17 mouse cellular contexts compared by ENCODE assay signal in the genomic region with DNA sequence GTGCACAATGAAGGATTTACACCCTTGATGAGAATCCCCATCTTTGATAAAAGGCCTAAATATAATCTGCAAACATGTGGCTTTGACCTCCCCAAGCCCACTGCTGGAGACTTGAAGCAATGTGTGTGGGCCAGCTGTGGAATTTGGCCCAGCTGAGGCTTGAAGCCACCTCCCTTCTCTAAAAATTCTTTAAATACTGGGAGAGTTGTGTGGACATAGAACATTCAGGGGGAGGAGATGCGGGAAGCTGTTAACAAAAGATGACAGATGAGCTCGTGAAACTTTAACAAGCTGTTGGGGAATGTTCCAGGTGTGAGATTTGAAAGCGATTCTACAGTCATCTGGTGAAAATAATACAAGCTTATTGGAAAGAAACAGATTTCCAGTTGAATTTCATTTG.
DNase-seq lines count a peak whose midpoint lies in the region; ATAC-seq and TF ChIP-seq lines count a peak whose summit lies in the region.
"Had no signal": no experiment of that assay in that cellular context is flagged by ENCODE, and none has a peak within 500 bp of the region (broad histone marks: within the 10 kb centered on the region; RNA-seq: fewer than 3 reads in every experiment).

No protein-coding gene starts in this region.

- ATAC-seq in hindbrain, embryonic 11.5 days (ENCODE audit: low FRiP score) = no peak
- ATAC-seq in hindbrain, embryonic 14.5 days (ENCODE audit: low FRiP score) = no peak
- peak; percentile 62 for ATAC-seq in lung, embryonic 16.5 days (ENCODE audit: low read depth)
- peak; percentile 81 for ATAC-seq in limb, embryonic 14.5 days (ENCODE audit: low FRiP score, low read depth)
- ATAC-seq: forebrain, embryonic 13.5 days; hindbrain, postnatal 0 days; midbrain, embryonic 15.5 days had no signal

- no peaks in the 10 kb centered on the region for H3K4me1 ChIP-seq in hindbrain, embryonic 11.5 days (replicated peaks; ENCODE audit: control insufficient read depth, insufficient read depth, low read length)
- H3K4me1 ChIP-seq in hindbrain, embryonic 14.5 days (replicated peaks; ENCODE audit: control insufficient read depth, insufficient read depth, low read length) = no peaks in the 10 kb centered on the region
- no peaks in the 10 kb centered on the region for H3K4me1 ChIP-seq in lung, embryonic 16.5 days (replicated peaks; ENCODE audit: control insufficient read depth, insufficient read depth, low read length)
- no peaks in the 10 kb centered on the region for H3K4me1 ChIP-seq in limb, embryonic 14.5 days (ENCODE audit: control insufficient read depth, insufficient read depth, low read length)
- no peaks in the 10 kb centered on the region for H3K4me1 ChIP-seq in forebrain, embryonic 10.5 days
- H3K4me1 ChIP-seq: embryonic facial prominence, embryonic 13.5 days; forebrain, embryonic 13.5 days; midbrain, embryonic 15.5 days had no signal

- WGBS in hindbrain, embryonic 11.5 days = 70% methylated on average over 3 of the region's 3 CpGs
- 64% methylated on average over 3 of the region's 3 CpGs for WGBS in hindbrain, embryonic 14.5 days
- WGBS in lung, embryonic 16.5 days = 22% methylated on average over 3 of the region's 3 CpGs
- 10% methylated on average over 3 of the region's 3 CpGs for WGBS in limb, embryonic 14.5 days
- 72% methylated on average over 3 of the region's 3 CpGs for WGBS in forebrain, embryonic 10.5 days

- DNase-seq in hindbrain, embryonic 11.5 days (ENCODE audit: low spot score) = peak; percentile 14
- DNase-seq in hindbrain, embryonic 14.5 days (ENCODE audit: low spot score) = no peak
- no peak for DNase-seq in lung, postnatal 14 days
- peak; percentile 46 for DNase-seq in embryo, embryonic 10.5 days (ENCODE audit: low spot score)
- peak; percentile 68 for DNase-seq in limb, embryonic 14.5 days (ENCODE audit: low spot score)
- DNase-seq in forebrain, embryonic 10.5 days (ENCODE audit: extremely low spot score, low spot score) = no peak
- DNase-seq in adrenal gland, postnatal 14 days = no peak
- DNase-seq: B cell, adult 2 months; cerebellum, adult 11-12 months; gastrocnemius, postnatal 36 days; layer of hippocampus, adult 9-11 months; thymus, postnatal 36 days had no signal

- TF ChIP-seq POLR2A in limb, embryonic 14.5 days (IDR thresholded peaks at IDR 0.05; ENCODE audit: borderline replicate concordance, extremely low read depth, insufficient read depth, insufficient read length) = no peak

- H3K4me3 ChIP-seq in hindbrain, embryonic 11.5 days (ENCODE audit: low read depth, low read length) = no peak overlapping the region
- no peak overlapping the region for H3K4me3 ChIP-seq in hindbrain, embryonic 14.5 days (replicated peaks; ENCODE audit: low read length)
- H3K4me3 ChIP-seq in lung, embryonic 16.5 days (ENCODE audit: low read length) = no peak overlapping the region
- H3K4me3 ChIP-seq in limb, embryonic 14.5 days (replicated peaks; ENCODE audit: low read length) = no peak overlapping the region
- no peak overlapping the region for H3K4me3 ChIP-seq in forebrain, embryonic 10.5 days
- H3K4me3 ChIP-seq: embryonic facial prominence, embryonic 13.5 days; forebrain, embryonic 13.5 days; midbrain, embryonic 15.5 days had no signal

- no peak overlapping the region for H3K4me2 ChIP-seq in hindbrain, embryonic 11.5 days (replicated peaks; ENCODE audit: low read depth, low read length)
- no peak overlapping the region for H3K4me2 ChIP-seq in hindbrain, embryonic 14.5 days (replicated peaks)
- no peak overlapping the region for H3K4me2 ChIP-seq in lung, embryonic 16.5 days (ENCODE audit: low read depth, low read length)
- no peak overlapping the region for H3K4me2 ChIP-seq in limb, embryonic 14.5 days (replicated peaks; ENCODE audit: low read depth, low read length, severe bottlenecking)
- H3K4me2 ChIP-seq: embryonic facial prominence, embryonic 13.5 days; forebrain, embryonic 13.5 days; midbrain, embryonic 15.5 days had no signal

- H3K36me3 ChIP-seq in hindbrain, embryonic 11.5 days (ENCODE audit: control insufficient read depth, insufficient read depth, low read length) = no peaks in the 10 kb centered on the region
- H3K36me3 ChIP-seq in hindbrain, embryonic 14.5 days (replicated peaks; ENCODE audit: control insufficient read depth, insufficient read depth) = no peaks in the 10 kb centered on the region
- H3K36me3 ChIP-seq in lung, embryonic 16.5 days (ENCODE audit: control insufficient read depth, insufficient read depth, low read length) = no peaks in the 10 kb centered on the region
- no peaks in the 10 kb centered on the region for H3K36me3 ChIP-seq in limb, embryonic 14.5 days (ENCODE audit: control insufficient read depth, insufficient read depth, low read length)
- no peaks in the 10 kb centered on the region for H3K36me3 ChIP-seq in forebrain, embryonic 10.5 days (replicated peaks)
- H3K36me3 ChIP-seq: embryonic facial prominence, embryonic 13.5 days; midbrain, embryonic 15.5 days had no signal

- H3K9me3 ChIP-seq in hindbrain, embryonic 11.5 days (ENCODE audit: control insufficient read depth, low read length) = no peaks in the 10 kb centered on the region
- no peaks in the 10 kb centered on the region for H3K9me3 ChIP-seq in hindbrain, embryonic 14.5 days (ENCODE audit: control insufficient read depth, low read length)
- H3K9me3 ChIP-seq in lung, embryonic 16.5 days (ENCODE audit: control insufficient read depth, low read length) = no peaks in the 10 kb centered on the region
- no peaks in the 10 kb centered on the region for H3K9me3 ChIP-seq in limb, embryonic 14.5 days (ENCODE audit: control insufficient read depth, low read length)
- no peaks in the 10 kb centered on the region for H3K9me3 ChIP-seq in forebrain, embryonic 10.5 days
- H3K9me3 ChIP-seq: embryonic facial prominence, embryonic 13.5 days; forebrain, embryonic 13.5 days; midbrain, embryonic 15.5 days had no signal

- no peak overlapping the region for H3K9ac ChIP-seq in hindbrain, embryonic 11.5 days (ENCODE audit: low read depth, low read length)
- no peak overlapping the region for H3K9ac ChIP-seq in hindbrain, embryonic 14.5 days
- no peak overlapping the region for H3K9ac ChIP-seq in lung, embryonic 16.5 days (ENCODE audit: low read length)
- H3K9ac ChIP-seq in limb, embryonic 14.5 days (ENCODE audit: low read depth, low read length, severe bottlenecking) = no peak overlapping the region
- H3K9ac ChIP-seq: embryonic facial prominence, embryonic 13.5 days; forebrain, embryonic 13.5 days; midbrain, embryonic 15.5 days had no signal

- H3K27me3 ChIP-seq in hindbrain, embryonic 11.5 days (ENCODE audit: control insufficient read depth, insufficient read depth, low read length) = no peaks in the 10 kb centered on the region
- no peaks in the 10 kb centered on the region for H3K27me3 ChIP-seq in hindbrain, embryonic 14.5 days (ENCODE audit: control insufficient read depth, insufficient read depth, low read length)
- H3K27me3 ChIP-seq in lung, embryonic 16.5 days (ENCODE audit: control insufficient read depth, insufficient read depth, low read depth, low read length) = no peaks in the 10 kb centered on the region
- H3K27me3 ChIP-seq in limb, embryonic 14.5 days (ENCODE audit: control insufficient read depth, insufficient read depth, low read length) = no peaks in the 10 kb centered on the region
- H3K27me3 ChIP-seq in forebrain, embryonic 10.5 days (ENCODE audit: poor library complexity, severe bottlenecking) = no peaks in the 10 kb centered on the region
- H3K27me3 ChIP-seq: embryonic facial prominence, embryonic 13.5 days; forebrain, embryonic 13.5 days; midbrain, embryonic 15.5 days had no signal

- H3K27ac ChIP-seq in hindbrain, embryonic 11.5 days (ENCODE audit: low read depth, low read length) = no peak overlapping the region
- H3K27ac ChIP-seq in hindbrain, embryonic 14.5 days = no peak overlapping the region
- no peak overlapping the region for H3K27ac ChIP-seq in lung, embryonic 16.5 days (ENCODE audit: low read length)
- H3K27ac ChIP-seq in limb, embryonic 14.5 days (replicated peaks; ENCODE audit: low read depth, low read length) = no peak overlapping the region
- no peak overlapping the region for H3K27ac ChIP-seq in forebrain, embryonic 10.5 days
- H3K27ac ChIP-seq: embryonic facial prominence, embryonic 13.5 days; forebrain, embryonic 13.5 days; hindbrain, postnatal 0 days; midbrain, embryonic 15.5 days had no signal

Comparison
In these comparisons a context has a peak if more than half of its experiments do, and no peak if none do; other contexts are left out.
1. DNase-seq: peak in hindbrain, embryonic 11.5 days (single experiment), embryo, embryonic 10.5 days (single experiment) and limb, embryonic 14.5 days (single experiment); none in hindbrain, embryonic 14.5 days (single experiment), lung, postnatal 14 days (single experiment), forebrain, embryonic 10.5 days (single experiment) and adrenal gland, postnatal 14 days (single experiment).
2. ATAC-seq: peak in lung, embryonic 16.5 days (single experiment) and limb, embryonic 14.5 days (single experiment); none in hindbrain, embryonic 11.5 days (single experiment) and hindbrain, embryonic 14.5 days (single experiment).